Mouse (Mus musculus) heart, embryonic 15.5 days (tissue): ENCODE measurements around the gene Dip2c. TPM values are rescaled to one million over a fixed set of nuclear protein-coding genes. Genes with fewer than 3 reads are reported as not detected.

Experiments used
- ATAC-seq: fragments of 200-750 bp; cut with Nextera tagmentation; replicated peaks from 2 replicates; pipeline ENCODE4 v1.8.0; 2017; ENCODE audit warnings: low read depth, moderate TSS enrichment; ENCODE audit not compliant: insufficient number of reproducible peaks, insufficient read depth, low FRiP score
- H3K27ac ChIP-seq: fragments of 300-500 bp; sonication (generic); 2 replicates; pipeline ENCODE4 v1.5.1; 2015; ENCODE audit warnings: mild to moderate bottlenecking, inconsistent platforms
- H3K27me3 ChIP-seq: fragments of 300-500 bp; sonication (generic); 2 replicates; pipeline ENCODE4 v1.6.1; 2015; ENCODE audit warnings: inconsistent platforms
- H3K36me3 ChIP-seq: fragments of 300-500 bp; sonication (generic); 2 replicates; pipeline ENCODE4 v1.6.1; 2015; ENCODE audit warnings: mild to moderate bottlenecking, inconsistent platforms
- H3K4me1 ChIP-seq: fragments of 300-500 bp; sonication (generic); replicated peaks from 2 replicates; pipeline ENCODE4 v1.6.1; 2015; ENCODE audit warnings: inconsistent platforms
- H3K4me2 ChIP-seq: fragments of 300-500 bp; sonication (generic); 2 replicates; pipeline ENCODE4 v1.6.1; 2015; ENCODE audit warnings: inconsistent platforms, mild to moderate bottlenecking, moderate library complexity
- H3K4me3 ChIP-seq: fragments of 300-500 bp; sonication (generic); 2 replicates; pipeline ENCODE4 v1.5.1; 2015; ENCODE audit warnings: mild to moderate bottlenecking, inconsistent platforms
- H3K9ac ChIP-seq: fragments of 300-500 bp; sonication (generic); 2 replicates; pipeline ENCODE4 v1.6.1; 2015; ENCODE audit warnings: mild to moderate bottlenecking, inconsistent platforms
- H3K9me3 ChIP-seq: fragments of 300-500 bp; sonication (generic); replicated peaks from 2 replicates; pipeline ENCODE4 v1.6.1; 2016; ENCODE audit warnings: inconsistent platforms
- WGBS: fragments of 180-500 bp; shearing (Covaris S2); methylation state at CpG from one replicate; pipeline ENCODE4 v1.1.7; 2015; ENCODE audit warnings: mixed read lengths; 5-methylcytosine and 5-hydroxymethylcytosine counted together
- polyA plus RNA-seq: library from polyadenylated mRNA; unstranded; fragments of >200 nt; fragmentation: Nextera tagmentation; extraction: Ambion mirVana; gene quantifications from 2 replicates; pipeline ENCODE4 v1.2.1, GENCODE M21; 2015

The Dip2c gene
- polyA plus RNA-seq, 1 experiment from 2014 or later, result 6.3 TPM

DNA sequence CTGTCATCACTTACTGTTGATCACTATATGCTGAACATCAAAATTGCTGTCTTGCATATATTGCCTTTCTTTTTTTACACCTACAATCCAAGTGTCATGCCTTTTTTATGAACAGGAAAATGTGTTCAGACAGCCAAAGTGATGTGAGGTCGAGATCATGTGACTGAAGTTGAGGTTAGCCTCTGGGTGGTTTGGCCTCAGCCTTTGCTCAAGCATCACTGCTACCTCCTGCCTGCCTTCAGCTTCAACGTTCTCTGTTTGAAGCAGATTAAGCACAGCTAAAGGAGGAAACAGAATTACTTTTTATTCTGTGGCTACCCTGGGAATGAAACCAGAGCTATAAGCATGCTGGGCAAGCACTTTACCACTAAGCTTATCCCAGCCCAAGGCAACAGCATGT, 13.6 kb downstream of the Dip2c start:
- Histone ChIP-seq H3K4me1 (no peaks in the 10 kb centered on the region), H3K4me3 (no peak overlapping the region), H3K27ac (no peak overlapping the region), H3K9ac (no peak overlapping the region), H3K9me3 (no peaks in the 10 kb centered on the region), H3K4me2 (no peak overlapping the region), H3K27me3 (no peaks in the 10 kb centered on the region), H3K36me3 (no peaks in the 10 kb centered on the region)
- WGBS, result 49% methylated on average over 2 of the region's 2 CpGs
- ATAC-seq, result no peak

DNA sequence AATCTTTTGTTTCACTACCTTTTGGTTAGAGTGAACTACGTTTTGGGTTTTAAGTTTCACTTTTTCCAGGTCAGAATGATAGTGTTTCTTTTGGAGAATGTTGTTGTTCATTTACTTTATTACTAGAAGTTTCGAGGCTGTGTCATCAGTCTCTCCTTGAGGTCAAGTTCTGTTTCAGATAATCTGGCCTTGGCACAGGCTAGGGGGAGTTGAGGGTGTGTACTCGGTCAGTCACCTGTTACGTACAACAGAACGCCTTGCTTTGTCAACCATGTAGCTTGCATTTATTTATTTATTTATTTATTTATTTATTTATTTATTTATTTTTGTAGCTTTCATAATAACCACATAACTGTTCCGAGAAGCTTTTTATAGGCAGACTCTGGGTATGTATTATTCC, 20.0 kb downstream of the Dip2c start:
- Histone ChIP-seq H3K4me1 (peaks cover 8% of the 10 kb centered on the region), H3K9ac (no peak overlapping the region), H3K4me2 (no peak overlapping the region), H3K27me3 (no peaks in the 10 kb centered on the region), H3K36me3 (no peaks in the 10 kb centered on the region), H3K9me3 (no peaks in the 10 kb centered on the region), H3K27ac (no peak overlapping the region), H3K4me3 (no peak overlapping the region)
- ATAC-seq, result no peak
- WGBS, result 68% methylated on average over 6 of the region's 6 CpGs

DNA sequence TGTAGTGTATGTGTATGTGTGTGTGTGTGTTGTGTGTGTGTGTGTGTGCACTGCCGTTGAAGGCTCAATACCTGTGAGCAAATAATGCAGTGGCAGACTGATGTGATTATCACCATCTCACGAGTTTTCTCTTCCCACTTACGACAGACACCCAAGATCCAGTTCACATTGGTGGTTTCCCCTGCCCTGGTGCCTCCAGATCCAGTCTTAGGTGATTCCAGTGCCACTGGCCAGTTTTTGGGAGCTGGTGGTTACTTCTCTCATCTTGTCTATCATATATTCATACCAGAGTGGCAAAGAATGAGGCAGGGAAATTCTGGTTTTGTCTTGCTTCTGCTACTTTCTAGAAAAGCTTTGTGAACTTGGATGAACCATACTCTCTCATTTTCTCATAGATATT, 20.9 kb downstream of the Dip2c start:
- H3K4me1 ChIP-seq, result peaks cover 8% of the 10 kb centered on the region
- H3K9ac ChIP-seq, result no peak overlapping the region
- no peaks in the 10 kb centered on the region for H3K27me3 ChIP-seq
- H3K36me3 ChIP-seq, result no peaks in the 10 kb centered on the region
- H3K27ac ChIP-seq, result no peak overlapping the region
- ATAC-seq, result no peak
- H3K4me3 ChIP-seq, result no peak overlapping the region
- no peaks in the 10 kb centered on the region for H3K9me3 ChIP-seq
- WGBS, result 70% methylated on average over 3 of the region's 3 CpGs
- no peak overlapping the region for H3K4me2 ChIP-seq

DNA sequence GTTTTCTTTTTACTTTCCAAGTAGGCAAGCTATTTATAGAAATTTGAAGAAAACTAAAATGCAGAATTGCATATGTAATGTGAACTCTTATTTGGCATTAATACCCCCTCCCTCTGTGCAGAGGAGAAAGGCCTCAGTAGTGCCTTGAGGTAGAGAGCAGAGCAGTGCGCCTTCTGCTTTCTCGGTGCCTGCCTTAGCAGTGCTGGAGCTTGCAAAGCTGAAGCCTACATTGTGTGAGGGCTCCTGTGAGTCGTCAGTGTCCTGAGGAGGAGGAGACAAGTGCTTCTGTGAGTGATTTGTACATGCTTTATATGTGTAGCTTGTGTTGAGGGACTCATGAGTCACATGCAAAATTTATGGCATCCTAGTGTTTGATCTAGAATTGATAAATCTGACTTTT, 21.4 kb downstream of the Dip2c start:
- Histone ChIP-seq H3K27ac (no peak overlapping the region), H3K4me2 (no peak overlapping the region), H3K27me3 (no peaks in the 10 kb centered on the region), H3K9me3 (no peaks in the 10 kb centered on the region), H3K9ac (no peak overlapping the region), H3K4me3 (no peak overlapping the region), H3K36me3 (no peaks in the 10 kb centered on the region), H3K4me1 (peaks cover 8% of the 10 kb centered on the region)
- WGBS, result 51% methylated on average over 3 of the region's 3 CpGs
- ATAC-seq, result no peak

DNA sequence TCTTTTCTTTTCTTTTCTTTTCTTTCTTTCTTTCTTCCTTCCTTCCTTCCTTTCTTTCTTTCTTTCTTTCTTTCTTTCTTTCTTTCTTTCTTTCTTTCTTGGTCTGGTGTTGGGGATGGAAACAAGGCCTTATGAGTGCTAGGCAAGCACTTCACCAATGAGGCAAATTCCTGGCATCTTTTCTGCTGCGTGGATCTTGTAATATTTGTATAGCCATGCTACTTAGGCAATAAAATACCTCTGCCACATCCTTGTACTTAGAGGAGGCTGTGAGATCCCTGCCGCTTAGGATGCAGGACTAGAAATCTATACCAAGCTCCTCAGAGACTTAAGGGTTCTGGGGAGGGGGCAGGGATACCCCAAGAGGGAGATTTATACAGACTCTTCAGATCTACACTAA, 23.3 kb downstream of the Dip2c start:
- H3K27ac ChIP-seq, result no peak overlapping the region
- no peaks in the 10 kb centered on the region for H3K27me3 ChIP-seq
- H3K4me2 ChIP-seq, result no peak overlapping the region
- WGBS, result 72% methylated on average over 2 of the region's 2 CpGs
- H3K9ac ChIP-seq, result no peak overlapping the region
- peaks cover 8% of the 10 kb centered on the region for H3K4me1 ChIP-seq
- H3K4me3 ChIP-seq, result no peak overlapping the region
- H3K36me3 ChIP-seq, result no peaks in the 10 kb centered on the region
- H3K9me3 ChIP-seq, result no peaks in the 10 kb centered on the region
- ATAC-seq, result no peak

DNA sequence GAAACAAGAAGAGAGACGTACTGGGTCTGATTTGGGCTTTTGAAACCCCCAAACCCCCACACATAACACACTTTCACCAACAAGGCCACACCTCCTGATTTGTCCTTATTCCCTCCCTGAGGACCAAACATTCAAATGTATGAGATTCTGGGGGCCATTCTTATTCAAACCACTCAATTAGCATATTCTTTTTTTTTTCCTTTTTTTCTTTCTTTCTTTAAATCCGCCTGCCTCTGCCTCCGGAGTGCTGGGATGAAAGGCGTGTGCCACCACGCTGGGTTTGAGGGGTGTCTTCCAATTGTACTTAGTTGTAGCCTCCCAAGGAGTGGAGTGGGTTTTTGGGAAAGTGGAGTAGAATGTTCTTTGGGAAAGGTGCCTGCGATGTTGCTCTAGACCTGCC, 32.5 kb downstream of the Dip2c start:
- no peak overlapping the region for H3K27ac ChIP-seq
- no peaks in the 10 kb centered on the region for H3K36me3 ChIP-seq
- WGBS, result 81% methylated on average over 6 of the region's 6 CpGs
- H3K4me3 ChIP-seq, result no peak overlapping the region
- H3K9ac ChIP-seq, result no peak overlapping the region
- ATAC-seq, result no peak
- H3K27me3 ChIP-seq, result no peaks in the 10 kb centered on the region
- no peaks in the 10 kb centered on the region for H3K9me3 ChIP-seq
- H3K4me1 ChIP-seq, result peaks cover 26% of the 10 kb centered on the region
- no peak overlapping the region for H3K4me2 ChIP-seq

DNA sequence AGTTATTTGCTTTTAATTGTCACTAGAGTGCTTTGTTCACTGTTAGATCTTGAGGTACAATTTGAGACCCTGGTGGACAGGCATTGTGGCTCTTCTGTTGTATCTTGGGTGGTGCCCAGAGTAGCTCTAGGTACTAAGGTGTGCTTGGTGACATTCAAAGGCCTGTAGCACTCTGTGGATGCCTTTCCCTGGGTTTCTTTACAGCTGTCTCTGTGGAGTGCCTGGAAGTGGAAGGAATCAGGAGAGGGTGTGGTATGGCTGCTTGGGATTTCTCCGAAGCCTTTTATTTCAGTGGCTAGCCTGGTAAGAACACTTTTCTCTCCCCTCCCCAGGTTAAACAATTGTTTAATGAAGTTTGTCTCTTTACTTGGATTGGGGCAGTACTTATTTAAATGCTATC, 34.5 kb downstream of the Dip2c start:
- no peak for ATAC-seq
- no peaks in the 10 kb centered on the region for H3K9me3 ChIP-seq
- WGBS, result 59% methylated on average over 1 of the region's 1 CpGs
- H3K4me3 ChIP-seq, result no peak overlapping the region
- H3K36me3 ChIP-seq, result no peaks in the 10 kb centered on the region
- no peak overlapping the region for H3K9ac ChIP-seq
- H3K27ac ChIP-seq, result no peak overlapping the region
- no peaks in the 10 kb centered on the region for H3K27me3 ChIP-seq
- no peak overlapping the region for H3K4me2 ChIP-seq
- peaks cover 36% of the 10 kb centered on the region for H3K4me1 ChIP-seq

DNA sequence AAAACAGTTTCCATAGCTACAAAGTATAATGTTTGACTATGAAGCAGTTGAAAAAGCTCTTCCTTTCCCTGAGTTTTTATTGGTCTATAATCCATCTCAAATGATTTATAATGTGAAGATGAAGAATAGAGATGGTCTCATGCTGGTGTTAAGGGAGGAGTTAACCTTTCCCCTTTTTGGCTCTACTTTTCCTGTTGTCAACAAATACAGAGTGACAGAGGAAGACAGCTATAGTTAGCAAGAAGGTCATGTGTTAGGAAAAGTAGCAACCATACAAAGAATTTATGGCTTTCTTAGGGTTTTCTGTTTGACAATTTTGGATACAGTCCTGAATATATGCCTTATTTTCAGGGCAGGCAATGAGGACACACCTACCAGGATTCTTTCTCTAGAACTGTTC, 36.6 kb downstream of the Dip2c start:
- H3K27me3 ChIP-seq, result no peaks in the 10 kb centered on the region
- peaks cover 39% of the 10 kb centered on the region for H3K4me1 ChIP-seq
- no peaks in the 10 kb centered on the region for H3K9me3 ChIP-seq
- H3K9ac ChIP-seq, result no peak overlapping the region
- ATAC-seq, result no peak
- H3K4me2 ChIP-seq, result no peak overlapping the region
- H3K27ac ChIP-seq, result peak overlapping the region; percentile 75
- no peaks in the 10 kb centered on the region for H3K36me3 ChIP-seq
- H3K4me3 ChIP-seq, result no peak overlapping the region

DNA sequence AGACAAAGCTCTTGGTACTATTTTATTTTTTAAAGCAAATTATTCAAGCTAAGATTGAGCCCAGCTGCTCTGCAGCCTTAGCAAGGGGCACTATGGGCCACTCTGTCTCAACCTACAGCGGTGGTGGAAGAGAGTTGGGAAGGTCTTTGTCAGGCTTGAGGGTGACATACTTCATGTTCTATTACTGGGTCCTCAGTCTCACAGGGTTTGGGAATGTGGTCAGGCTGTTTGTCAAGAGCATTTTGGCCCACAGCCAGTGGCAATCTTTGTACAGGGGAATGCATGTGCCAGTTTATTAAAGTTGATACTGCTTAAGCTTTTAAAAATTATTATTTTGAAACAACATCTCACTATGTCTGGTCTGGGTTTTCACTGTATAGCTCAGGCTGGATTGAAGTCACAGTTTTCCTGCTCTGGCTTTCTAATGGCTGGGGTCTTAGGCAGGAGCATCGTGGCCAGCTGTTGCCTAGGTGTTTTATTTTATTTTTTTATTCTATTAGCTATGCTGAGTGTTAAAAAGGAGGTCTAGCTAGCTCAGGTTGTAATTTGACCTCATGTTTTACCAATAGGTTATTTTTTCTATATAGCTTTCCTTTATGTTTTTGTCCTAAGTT, 37.9 kb downstream of the Dip2c start:
- Histone ChIP-seq H3K4me2 (peak overlapping the region; percentile 33; the same call in 1 of the 2 replicates), H3K4me3 (no peak overlapping the region), H3K9me3 (no peaks in the 10 kb centered on the region), H3K4me1 (peaks cover 39% of the 10 kb centered on the region), H3K36me3 (no peaks in the 10 kb centered on the region), H3K27me3 (no peaks in the 10 kb centered on the region), H3K27ac (peak overlapping the region; percentile 75), H3K9ac (no peak overlapping the region)
- WGBS, result 44% methylated on average over 2 of the region's 2 CpGs
- peak; percentile 85 for ATAC-seq

DNA sequence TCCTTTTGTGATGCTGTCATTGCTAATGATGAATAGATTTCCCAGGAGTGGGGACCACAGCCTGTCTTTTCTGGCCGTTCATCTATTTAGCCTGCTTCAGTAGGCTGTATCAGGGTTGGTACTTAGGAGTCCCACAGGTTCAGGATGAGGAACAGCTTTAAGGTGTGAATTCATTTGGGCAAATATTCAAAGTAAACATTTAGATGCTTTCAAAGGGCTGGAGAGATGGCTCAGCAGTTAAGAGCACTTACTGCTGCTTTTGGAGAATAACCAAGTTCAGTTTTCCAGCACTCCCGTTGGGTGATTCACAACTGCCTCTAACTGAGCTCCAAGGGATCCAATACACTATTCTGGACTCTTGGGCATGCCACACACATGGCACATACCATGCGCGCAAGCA, 38.4 kb downstream of the Dip2c start:
- 62% methylated on average over 4 of the region's 4 CpGs for WGBS
- Histone ChIP-seq H3K9ac (no peak overlapping the region), H3K4me2 (no peak overlapping the region), H3K36me3 (no peaks in the 10 kb centered on the region), H3K27me3 (no peaks in the 10 kb centered on the region), H3K4me1 (peaks cover 39% of the 10 kb centered on the region), H3K27ac (peak overlapping the region; percentile 75), H3K9me3 (no peaks in the 10 kb centered on the region), H3K4me3 (no peak overlapping the region)
- no peak for ATAC-seq

DNA sequence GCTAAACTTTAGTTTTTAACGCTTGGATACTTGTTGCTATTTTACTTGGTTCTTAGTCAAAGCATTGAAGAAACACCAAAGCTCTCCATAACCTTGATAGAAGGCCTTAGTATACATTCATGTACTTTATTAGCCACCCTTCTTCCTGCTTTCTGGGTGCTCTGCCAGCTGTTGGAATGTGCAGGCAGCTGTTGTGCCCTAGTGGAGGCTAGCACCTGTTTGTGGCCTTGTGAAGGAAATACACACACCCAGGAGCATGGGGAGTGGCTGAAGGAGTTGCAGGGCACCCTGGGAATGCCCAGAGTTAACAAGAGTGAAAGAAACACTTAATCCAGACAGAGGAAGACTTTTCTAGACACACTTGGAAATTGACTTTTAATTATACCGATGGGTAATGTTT, 43.4 kb downstream of the Dip2c start:
- no peak overlapping the region for H3K4me2 ChIP-seq
- H3K9me3 ChIP-seq, result no peaks in the 10 kb centered on the region
- H3K27ac ChIP-seq, result no peak overlapping the region
- H3K27me3 ChIP-seq, result no peaks in the 10 kb centered on the region
- 84% methylated on average over 2 of the region's 2 CpGs for WGBS
- H3K4me3 ChIP-seq, result no peak overlapping the region
- H3K9ac ChIP-seq, result no peak overlapping the region
- ATAC-seq, result no peak
- H3K4me1 ChIP-seq, result peaks cover 9% of the 10 kb centered on the region
- H3K36me3 ChIP-seq, result no peaks in the 10 kb centered on the region

DNA sequence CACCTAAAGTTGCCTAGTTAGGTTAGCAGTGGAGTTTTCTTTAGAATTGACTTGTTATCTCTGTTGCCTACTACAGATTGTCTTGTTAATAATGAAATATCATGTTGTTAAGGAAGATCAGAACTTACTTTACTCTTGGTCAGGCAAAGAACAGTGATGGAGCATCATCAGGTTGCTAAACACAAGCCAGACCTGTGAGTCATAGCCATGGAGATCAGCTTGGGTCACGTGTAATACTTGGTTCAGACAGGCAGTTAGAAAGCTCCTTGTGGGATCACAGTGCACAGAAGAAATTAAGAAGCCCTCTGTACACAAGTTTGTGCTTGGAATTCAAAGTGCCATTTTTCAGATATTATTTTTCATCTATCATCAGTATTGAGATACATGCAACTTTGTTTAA, 48.9 kb downstream of the Dip2c start:
- H3K9ac ChIP-seq, result no peak overlapping the region
- WGBS, result 34% methylated on average over 1 of the region's 1 CpGs
- H3K36me3 ChIP-seq, result no peaks in the 10 kb centered on the region
- H3K4me3 ChIP-seq, result no peak overlapping the region
- no peak for ATAC-seq
- no peaks in the 10 kb centered on the region for H3K9me3 ChIP-seq
- H3K4me2 ChIP-seq, result no peak overlapping the region
- peaks cover 11% of the 10 kb centered on the region for H3K4me1 ChIP-seq
- H3K27me3 ChIP-seq, result no peaks in the 10 kb centered on the region
- no peak overlapping the region for H3K27ac ChIP-seq
